Mouse (Mus musculus): ENCODE measurements at regions not wholly inside any gene's neighbourhood (a gene's known extent, or its start where the extent isn't known, plus 50 kb on each side); places are given as distances from the start of the nearest gene placed in this dataset.

- DNase-seq (ENCODE audit: low spot score in 2 of 2) = no peak
These were observed 584.3 kb upstream of the Sox9 start for GRCm38 (mm10) chr11:112197620-112198268.

- DNase-seq (ENCODE audit: low spot score in 2 of 2) = no peak
These were observed 577.5 kb upstream of the Sox9 start for GRCm38 (mm10) chr11:112204561-112204960.

- DNase-seq (ENCODE audit: low spot score in 2 of 2) = peak; percentile 25 to 71
These were observed 572.6 kb upstream of the Sox9 start for GRCm38 (mm10) chr11:112209414-112209813.

GRCm38 (mm10) chr11:112219046-112219720, 562.8 kb upstream of the Sox9 start:
- DNase-seq (ENCODE audit: low spot score in 2 of 2) = no peak

- DNase-seq (ENCODE audit: low spot score in 2 of 2) = no peak
These were observed 547.4 kb upstream of the Sox9 start for GRCm38 (mm10) chr11:112234492-112235116.

GRCm38 (mm10) chr11:112238960-112239884, 542.8 kb upstream of the Sox9 start:
- DNase-seq (ENCODE audit: low spot score in 2 of 2) = no peak

GRCm38 (mm10) chr11:112252548-112252947, 529.5 kb upstream of the Sox9 start:
- DNase-seq (ENCODE audit: low spot score in 2 of 2) = no peak

GRCm38 (mm10) chr11:112253061-112253460, 529.0 kb upstream of the Sox9 start:
- no peak for DNase-seq (ENCODE audit: low spot score in 2 of 2)

GRCm38 (mm10) chr11:112256326-112256725, 525.7 kb upstream of the Sox9 start:
- no peak for DNase-seq (ENCODE audit: low spot score in 2 of 2)

GRCm38 (mm10) chr11:112264077-112264476, 517.9 kb upstream of the Sox9 start:
- DNase-seq (ENCODE audit: low spot score in 2 of 2) = no peak

GRCm38 (mm10) chr11:112270911-112271310, 511.1 kb upstream of the Sox9 start:
- DNase-seq (ENCODE audit: low spot score in 2 of 2) = no peak

GRCm38 (mm10) chr11:112278566-112278965, 503.5 kb upstream of the Sox9 start:
- DNase-seq (ENCODE audit: low spot score in 2 of 2) = no peak

- DNase-seq (ENCODE audit: low spot score in 2 of 2) = no peak
These were observed 499.1 kb upstream of the Sox9 start for GRCm38 (mm10) chr11:112282911-112283310.

GRCm38 (mm10) chr11:112298901-112299341, 483.1 kb upstream of the Sox9 start:
- DNase-seq (ENCODE audit: low spot score in 2 of 2) = peak; percentile 18 to 55

GRCm38 (mm10) chr11:112303091-112303490, 478.9 kb upstream of the Sox9 start:
- DNase-seq (ENCODE audit: low spot score in 2 of 2) = no peak

GRCm38 (mm10) chr11:112325850-112326249, 456.2 kb upstream of the Sox9 start:
- DNase-seq (ENCODE audit: low spot score in 2 of 2) = no peak

GRCm38 (mm10) chr11:112327606-112328005, 454.4 kb upstream of the Sox9 start:
- no peak for DNase-seq (ENCODE audit: low spot score in 2 of 2)

- no peak for DNase-seq (ENCODE audit: low spot score in 2 of 2)
These were observed 436.9 kb upstream of the Sox9 start for GRCm38 (mm10) chr11:112345133-112345532.

- DNase-seq (ENCODE audit: low spot score in 2 of 2) = no peak
These were observed 436.4 kb upstream of the Sox9 start for GRCm38 (mm10) chr11:112345586-112345985.

GRCm38 (mm10) chr11:112346089-112346488, 435.9 kb upstream of the Sox9 start:
- no peak for DNase-seq (ENCODE audit: low spot score in 2 of 2)

- DNase-seq (ENCODE audit: low spot score in 2 of 2) = no peak
These were observed 435.5 kb upstream of the Sox9 start for GRCm38 (mm10) chr11:112346532-112346931.

All from layer of hippocampus, adult 18-20 months (tissue).